Mouse (Mus musculus) midbrain, embryonic 13.5 days (tissue): ENCODE measurements around the gene Iqcd. TPM values are rescaled to one million over a fixed set of nuclear protein-coding genes. Genes with fewer than 3 reads are reported as not detected.

Source experiments
- ATAC-seq: fragments of 200-750 bp; cut with Nextera tagmentation; 2 replicates; pipeline ENCODE4 v1.8.0; 2017; ENCODE audit warnings: mild to moderate bottlenecking, moderate TSS enrichment, moderate library complexity
- H3K27ac ChIP-seq: fragments of 300-500 bp; sonication (generic); 2 replicates; pipeline ENCODE4 v1.5.1; 2015; ENCODE audit warnings: inconsistent platforms, mild to moderate bottlenecking, moderate library complexity
- H3K27me3 ChIP-seq: fragments of 300-500 bp; sonication (generic); 2 replicates; pipeline ENCODE4 v1.6.1; 2015; ENCODE audit warnings: mild to moderate bottlenecking, inconsistent platforms
- H3K36me3 ChIP-seq: fragments of 300-500 bp; sonication (generic); 2 replicates; pipeline ENCODE4 v1.6.1; 2015; ENCODE audit warnings: mild to moderate bottlenecking, inconsistent platforms
- H3K4me1 ChIP-seq: fragments of 300-500 bp; sonication (generic); replicated peaks from 2 replicates; pipeline ENCODE4 v1.6.1; 2015; ENCODE audit warnings: inconsistent platforms
- H3K4me2 ChIP-seq: fragments of 300-500 bp; sonication (generic); replicated peaks from 2 replicates; pipeline ENCODE4 v1.6.1; 2015; ENCODE audit warnings: moderate library complexity, mild to moderate bottlenecking, inconsistent platforms
- H3K4me3 ChIP-seq: fragments of 300-500 bp; sonication (generic); replicated peaks from 2 replicates; pipeline ENCODE4 v1.5.1; 2015; ENCODE audit warnings: mild to moderate bottlenecking, inconsistent platforms
- H3K9ac ChIP-seq: fragments of 300-500 bp; sonication (generic); replicated peaks from 2 replicates; pipeline ENCODE4 v1.6.1; 2015; ENCODE audit warnings: mild to moderate bottlenecking, inconsistent platforms
- H3K9me3 ChIP-seq: fragments of 300-500 bp; sonication (generic); 2 replicates; pipeline ENCODE4 v1.6.1; 2016; ENCODE audit warnings: mild to moderate bottlenecking, inconsistent platforms
- WGBS: fragments of 180-500 bp; shearing (Covaris S2); methylation state at CpG from one replicate; pipeline ENCODE4 v1.1.7; 2015; 5-methylcytosine and 5-hydroxymethylcytosine counted together
- polyA plus RNA-seq: library from polyadenylated mRNA; unstranded; fragments of >200 nt; fragmentation: Nextera tagmentation; extraction: Ambion mirVana; gene quantifications from 2 replicates; pipeline ENCODE4 v1.2.1, GENCODE M21; 2015

Iqcd gene
- polyA plus RNA-seq, 1 experiment from 2014 or later: 2.0 TPM

DNA sequence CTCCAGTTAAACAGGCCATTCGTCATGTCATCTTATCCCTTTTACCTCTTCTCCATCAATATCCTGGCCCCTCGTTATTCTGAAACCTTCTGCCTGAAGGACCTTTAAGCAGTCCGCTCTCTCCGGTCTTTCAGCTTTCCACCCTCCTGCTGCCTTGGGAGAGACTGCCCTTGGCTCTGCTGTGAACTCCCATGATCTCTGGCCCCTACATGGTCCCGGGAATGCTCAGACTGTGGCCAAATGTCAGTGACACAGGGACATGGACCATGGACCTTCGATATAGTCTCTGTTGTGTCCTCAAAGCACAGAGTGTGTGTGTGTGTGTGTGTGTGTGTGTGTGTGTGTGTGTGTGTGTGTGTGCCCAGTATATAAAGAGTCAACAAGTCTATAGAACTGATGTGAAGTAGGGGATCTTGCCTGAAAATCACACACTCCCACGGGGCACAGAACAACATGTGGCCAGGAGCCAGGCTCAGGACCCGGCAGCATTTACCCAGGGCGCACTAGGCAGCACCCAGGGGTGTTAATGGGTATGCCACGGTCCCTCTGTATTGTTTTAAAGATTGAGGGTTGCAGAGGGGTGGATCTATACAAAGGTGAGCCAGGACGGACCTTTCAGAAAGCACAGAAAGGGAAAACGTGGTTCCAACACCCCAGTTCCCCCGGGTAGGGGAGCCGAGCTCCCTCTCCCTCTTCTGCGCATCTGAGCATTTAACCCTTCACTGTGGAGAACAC lies 23.5 kb upstream of the Iqcd start:
- 0 out of 2 replicates have a peak overlapping the region, but pooled peaks have one; percentile 7 for H3K4me2 ChIP-seq
- peak overlapping the region; percentile 87 for H3K27ac ChIP-seq
- no peaks in the 10 kb centered on the region for H3K9me3 ChIP-seq
- H3K36me3 ChIP-seq: no peaks in the 10 kb centered on the region
- no peak overlapping the region for H3K4me3 ChIP-seq
- WGBS: 40% methylated on average over 15 of the region's 15 CpGs
- H3K27me3 ChIP-seq: no peaks in the 10 kb centered on the region
- H3K9ac ChIP-seq: peak overlapping the region; percentile 36
- H3K4me1 ChIP-seq: peaks cover 78% of the 10 kb centered on the region
- ATAC-seq: no peak

DNA sequence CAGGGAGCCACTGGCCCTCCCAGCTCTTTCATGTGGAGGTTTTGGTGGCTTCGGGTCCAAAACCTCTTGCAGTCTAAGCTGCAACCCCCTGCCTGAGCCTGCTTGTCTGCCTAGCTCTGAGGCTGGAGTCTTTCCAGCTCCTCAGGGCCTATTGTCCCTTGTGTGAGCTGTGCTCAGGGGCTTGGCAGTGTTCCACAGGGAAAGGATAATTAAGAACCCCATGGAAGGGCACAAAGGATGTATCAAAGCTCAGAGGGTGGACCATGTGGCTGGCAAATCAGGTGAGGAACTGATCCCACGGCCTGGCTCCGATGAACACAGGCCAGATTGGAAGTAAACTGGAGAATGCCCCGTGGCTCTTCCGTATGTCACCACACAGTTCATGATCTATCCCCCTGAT lies 22.7 kb upstream of the Iqcd start:
- H3K36me3 ChIP-seq: no peaks in the 10 kb centered on the region
- H3K4me2 ChIP-seq: 0 out of 2 replicates have a peak overlapping the region, but pooled peaks have one; percentile 7
- no peaks in the 10 kb centered on the region for H3K27me3 ChIP-seq
- H3K9ac ChIP-seq: peak overlapping the region; percentile 36; the same call in 1 of the 2 replicates
- peak; percentile 70 for ATAC-seq
- WGBS: 25% methylated on average over 5 of the region's 5 CpGs
- peak overlapping the region; percentile 87 for H3K27ac ChIP-seq
- H3K4me3 ChIP-seq: no peak overlapping the region
- no peaks in the 10 kb centered on the region for H3K9me3 ChIP-seq
- H3K4me1 ChIP-seq: peaks cover 77% of the 10 kb centered on the region

GRCm38 (mm10) chr5:120566681-120567252 lies 22.0 kb upstream of the Iqcd start:
- H3K36me3 ChIP-seq: no peaks in the 10 kb centered on the region
- H3K27ac ChIP-seq: peak overlapping the region; percentile 87
- 49% methylated on average over 9 of the region's 9 CpGs for WGBS
- H3K9ac ChIP-seq: 0 out of 2 replicates have a peak overlapping the region, but pooled peaks have one; percentile 56
- H3K9me3 ChIP-seq: no peaks in the 10 kb centered on the region
- peaks cover 81% of the 10 kb centered on the region for H3K4me1 ChIP-seq
- H3K4me3 ChIP-seq: no peak overlapping the region
- H3K4me2 ChIP-seq: peak overlapping the region; percentile 9; the same call in 1 of the 2 replicates
- ATAC-seq: no peak; the same call in 1 of the 2 replicates
- H3K27me3 ChIP-seq: no peaks in the 10 kb centered on the region

DNA sequence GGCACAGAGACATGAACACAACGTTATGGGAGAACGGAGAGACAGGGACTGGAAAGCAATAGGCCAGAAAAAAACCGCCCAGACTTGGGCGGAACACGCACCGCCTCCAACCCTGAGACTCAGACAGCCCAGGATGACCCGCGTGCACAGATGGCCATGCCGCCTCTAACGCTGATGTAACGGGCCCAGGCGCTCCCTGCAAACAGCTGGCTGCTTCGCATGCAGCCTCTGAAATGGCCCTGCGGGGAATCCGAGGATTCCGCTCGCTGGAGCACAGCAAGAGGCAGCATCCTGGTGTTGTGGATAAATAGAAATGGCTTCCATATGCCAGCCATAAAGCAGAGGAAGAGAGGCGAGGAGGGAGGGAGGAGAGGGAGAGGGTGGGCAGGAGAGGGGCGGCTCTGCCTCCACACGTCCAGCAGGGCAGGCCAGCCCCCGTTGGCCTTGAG lies 21.5 kb upstream of the Iqcd start:
- Histone ChIP-seq H3K9ac (peak overlapping the region; percentile 56; the same call in 1 of the 2 replicates), H3K36me3 (no peaks in the 10 kb centered on the region), H3K27me3 (no peaks in the 10 kb centered on the region), H3K4me1 (peaks cover 83% of the 10 kb centered on the region), H3K4me3 (no peak overlapping the region), H3K27ac (peak overlapping the region; percentile 87), H3K9me3 (no peaks in the 10 kb centered on the region), H3K4me2 (peak overlapping the region; percentile 9; the same call in 1 of the 2 replicates)
- WGBS: 12% methylated on average over 21 of the region's 21 CpGs
- ATAC-seq: peak; percentile 44

DNA sequence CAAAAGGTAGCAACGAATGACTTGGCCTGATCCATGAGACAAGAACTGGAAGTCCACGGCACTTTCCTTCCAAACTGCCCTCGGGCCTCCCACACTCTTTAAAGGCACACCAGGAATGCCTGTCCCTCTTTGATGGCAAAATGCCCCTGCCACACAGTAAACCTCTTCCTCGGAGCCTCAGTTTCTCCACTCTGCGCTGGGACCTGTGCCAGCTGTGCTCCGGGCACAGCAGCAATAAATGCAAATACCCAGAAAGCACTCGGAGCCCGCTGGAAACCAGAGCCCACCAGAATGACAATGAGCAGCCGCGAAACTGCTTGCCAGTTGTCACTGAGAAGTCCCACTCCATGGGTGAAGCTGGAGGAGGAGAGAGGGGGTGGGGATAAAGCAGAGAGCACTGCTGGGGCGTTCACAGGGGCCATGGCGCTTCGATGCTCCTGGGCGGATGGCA lies 21.0 kb upstream of the Iqcd start:
- no peaks in the 10 kb centered on the region for H3K27me3 ChIP-seq
- peak overlapping the region; percentile 87 for H3K27ac ChIP-seq
- H3K4me1 ChIP-seq: peaks cover 84% of the 10 kb centered on the region
- no peak overlapping the region for H3K4me3 ChIP-seq
- H3K36me3 ChIP-seq: no peaks in the 10 kb centered on the region
- peak overlapping the region; percentile 9 for H3K4me2 ChIP-seq
- peak; percentile 22; the same call in 1 of the 2 replicates for ATAC-seq
- H3K9me3 ChIP-seq: no peaks in the 10 kb centered on the region
- peak overlapping the region; percentile 56 for H3K9ac ChIP-seq
- 28% methylated on average over 14 of the region's 14 CpGs for WGBS

DNA sequence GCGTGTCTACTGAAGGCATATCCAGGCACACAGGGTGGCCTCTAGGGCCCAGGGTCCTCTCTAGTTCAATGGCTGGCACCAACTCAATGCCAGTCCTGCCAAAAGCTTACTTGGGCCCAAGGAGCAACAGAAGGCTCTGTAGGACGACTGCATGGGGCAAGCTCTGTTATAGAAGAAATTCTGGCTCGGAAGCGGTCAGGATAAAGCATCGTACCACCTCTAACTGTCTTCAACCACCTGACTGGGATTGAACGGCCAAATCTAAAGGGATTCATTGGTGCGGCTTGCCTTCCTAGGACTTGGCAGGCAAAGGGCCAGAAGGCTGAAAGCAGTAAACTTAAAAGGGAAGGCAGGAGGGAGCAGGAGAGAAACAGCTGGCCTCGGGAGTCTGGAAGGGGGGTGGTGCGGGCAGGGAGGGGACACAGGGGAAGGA lies 20.5 kb upstream of the Iqcd start:
- Histone ChIP-seq H3K27ac (peak overlapping the region; percentile 87), H3K27me3 (no peaks in the 10 kb centered on the region), H3K9me3 (no peaks in the 10 kb centered on the region), H3K4me3 (no peak overlapping the region), H3K9ac (peak overlapping the region; percentile 56), H3K4me1 (peaks cover 80% of the 10 kb centered on the region), H3K4me2 (peak overlapping the region; percentile 9), H3K36me3 (no peaks in the 10 kb centered on the region)
- 59% methylated on average over 9 of the region's 9 CpGs for WGBS
- no peak for ATAC-seq

- no peak overlapping the region for H3K4me3 ChIP-seq
- no peaks in the 10 kb centered on the region for H3K27me3 ChIP-seq
- H3K36me3 ChIP-seq: no peaks in the 10 kb centered on the region
- ATAC-seq: no peak
- no peak overlapping the region; the same call in 1 of the 2 replicates for H3K4me2 ChIP-seq
- H3K4me1 ChIP-seq: peaks cover 74% of the 10 kb centered on the region
- WGBS: 88% methylated on average over 4 of the region's 4 CpGs
- no peaks in the 10 kb centered on the region for H3K9me3 ChIP-seq
- no peak overlapping the region for H3K9ac ChIP-seq
- H3K27ac ChIP-seq: peak overlapping the region; percentile 87
Observed at GRCm38 (mm10) chr5:120568964-120569363, 19.9 kb upstream of the Iqcd start.

- H3K4me1 ChIP-seq: peaks cover 67% of the 10 kb centered on the region
Observed at GRCm38 (mm10) chr5:120569791-120570190, 19.0 kb upstream of the Iqcd start.

GRCm38 (mm10) chr5:120570289-120570897 lies 18.4 kb upstream of the Iqcd start:
- no peak overlapping the region for H3K9ac ChIP-seq
- peaks cover 61% of the 10 kb centered on the region for H3K4me1 ChIP-seq
- H3K27ac ChIP-seq: no peak overlapping the region
- no peak overlapping the region for H3K4me3 ChIP-seq
- no peaks in the 10 kb centered on the region for H3K36me3 ChIP-seq
- no peaks in the 10 kb centered on the region for H3K9me3 ChIP-seq
- no peak overlapping the region for H3K4me2 ChIP-seq
- no peak for ATAC-seq
- WGBS: 81% methylated on average over 11 of the region's 11 CpGs
- no peaks in the 10 kb centered on the region for H3K27me3 ChIP-seq

More at GRCm38 (mm10) chr5:120569791-120570190, 19.0 kb upstream of the Iqcd start:
- no peaks in the 10 kb centered on the region for H3K36me3 ChIP-seq
- no peak overlapping the region for H3K27ac ChIP-seq
- no peaks in the 10 kb centered on the region for H3K9me3 ChIP-seq
- no peaks in the 10 kb centered on the region for H3K27me3 ChIP-seq
- H3K9ac ChIP-seq: no peak overlapping the region
- ATAC-seq: no peak
- H3K4me2 ChIP-seq: no peak overlapping the region
- no peak overlapping the region for H3K4me3 ChIP-seq
- WGBS: 91% methylated on average over 3 of the region's 3 CpGs

GRCm38 (mm10) chr5:120571056-120571740 lies 17.6 kb upstream of the Iqcd start:
- no peak overlapping the region for H3K9ac ChIP-seq
- no peak overlapping the region for H3K4me3 ChIP-seq
- no peak for ATAC-seq
- no peaks in the 10 kb centered on the region for H3K27me3 ChIP-seq
- H3K4me2 ChIP-seq: no peak overlapping the region
- no peaks in the 10 kb centered on the region for H3K36me3 ChIP-seq
- peaks cover 53% of the 10 kb centered on the region for H3K4me1 ChIP-seq
- 60% methylated on average over 14 of the region's 14 CpGs for WGBS
- no peaks in the 10 kb centered on the region for H3K9me3 ChIP-seq
- no peak overlapping the region; the same call in 1 of the 2 replicates for H3K27ac ChIP-seq

DNA sequence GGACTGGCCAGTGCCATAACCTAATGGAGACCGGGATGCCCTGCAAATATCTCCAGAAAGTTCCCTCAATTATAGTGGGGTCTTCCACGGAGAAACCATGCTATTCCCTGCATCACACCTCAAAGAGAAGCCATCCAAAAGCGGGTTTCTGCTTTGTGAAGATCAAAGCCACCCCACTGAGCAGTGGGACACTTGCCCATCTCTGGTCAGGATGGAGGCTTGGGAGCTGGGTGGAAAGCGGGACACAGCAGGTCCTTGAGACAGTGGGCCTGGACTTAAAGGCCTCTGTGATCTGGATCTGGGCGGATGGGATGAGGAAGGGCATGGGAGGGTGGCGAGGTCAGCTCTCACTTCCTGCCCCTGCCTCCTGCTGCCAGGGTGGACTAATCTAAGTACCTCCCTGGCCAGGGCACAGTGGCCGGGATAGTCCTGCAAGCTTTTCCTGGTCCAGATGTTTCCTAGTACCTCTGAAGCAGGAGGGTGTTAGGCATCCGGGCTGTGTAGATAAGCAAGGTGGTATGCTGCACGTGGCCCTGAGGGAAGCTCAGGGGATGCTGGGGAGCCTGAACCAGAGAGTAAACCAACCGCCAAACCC lies 14.2 kb upstream of the Iqcd start:
- H3K9me3 ChIP-seq: no peaks in the 10 kb centered on the region
- ATAC-seq: no peak
- no peak overlapping the region for H3K4me3 ChIP-seq
- H3K27ac ChIP-seq: no peak overlapping the region
- no peaks in the 10 kb centered on the region for H3K27me3 ChIP-seq
- H3K4me1 ChIP-seq: peaks cover 37% of the 10 kb centered on the region
- no peak overlapping the region for H3K9ac ChIP-seq
- H3K4me2 ChIP-seq: no peak overlapping the region
- H3K36me3 ChIP-seq: no peaks in the 10 kb centered on the region
- WGBS: 81% methylated on average over 10 of the region's 10 CpGs
